Comparison of ENCODE assay signal across 13 mouse cellular contexts in genomic region chr2:8468989-8469388, GRCm38 (mm10).
"Had no signal": no experiment of that assay in that cellular context is flagged by ENCODE, and none has a peak within 500 bp of the region (broad histone marks: within the 10 kb centered on the region; RNA-seq: fewer than 3 reads in every experiment).

No protein-coding gene starts in this region.

- H3K9me3 ChIP-seq: kidney, embryonic 15.5 days; limb, embryonic 13.5 days; neural tube, embryonic 15.5 days had no signal

- DNase-seq: kidney, adult 2 months; kidney, postnatal 14 days; left cerebral cortex, postnatal 4 days; lung, adult 18-20 months; right cerebral cortex, adult 18-20 months; right cerebral cortex, postnatal 25 days; thymus, postnatal 4 days had no signal

- H3K9ac ChIP-seq: kidney, embryonic 15.5 days; limb, embryonic 13.5 days; liver, embryonic 14.5 days; neural tube, embryonic 15.5 days had no signal

- H3K4me2 ChIP-seq: kidney, embryonic 15.5 days; limb, embryonic 13.5 days; neural tube, embryonic 15.5 days had no signal

- H3K4me3 ChIP-seq: kidney, embryonic 15.5 days; limb, embryonic 13.5 days; myocyte; neural tube, embryonic 15.5 days had no signal

- H3K27ac ChIP-seq: kidney, embryonic 15.5 days; limb, embryonic 13.5 days; liver, embryonic 14.5 days; neural tube, embryonic 15.5 days; stomach, postnatal 0 days had no signal

- H3K27me3 ChIP-seq: kidney, embryonic 15.5 days; limb, embryonic 13.5 days; neural tube, embryonic 15.5 days had no signal

- H3K36me3 ChIP-seq: kidney, embryonic 15.5 days; limb, embryonic 13.5 days; neural tube, embryonic 15.5 days had no signal

- H3K4me1 ChIP-seq: kidney, embryonic 15.5 days; limb, embryonic 13.5 days; neural tube, embryonic 15.5 days had no signal
